Mouse (Mus musculus): Measurements from ENCODE around the gene Spata25.

DNA sequence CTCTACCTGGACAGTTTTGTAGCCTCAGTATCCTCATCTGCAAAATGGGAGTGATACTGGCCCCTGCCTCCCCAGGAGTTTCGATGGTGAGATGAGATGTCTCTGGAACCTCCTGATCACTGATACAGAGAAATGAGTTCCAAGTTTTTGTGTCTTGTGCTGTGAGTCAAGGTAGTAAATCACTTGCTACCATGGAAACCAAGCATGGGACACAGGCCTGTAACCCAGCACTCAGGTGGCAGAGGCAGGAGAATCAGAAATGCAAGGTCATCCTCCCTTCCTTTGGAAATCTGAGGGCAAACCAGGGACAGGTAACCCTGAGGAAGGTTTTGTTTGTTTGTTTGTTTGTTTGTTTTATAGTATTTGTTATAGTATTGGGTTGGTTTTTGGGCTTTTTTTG, 753 bp upstream of the Spata25 start:
- TF ChIP-seq TAL1 (IDR thresholded peaks at IDR 0.05; ENCODE audit: low read length), result no peak
- TF ChIP-seq GATA1 (IDR thresholded peaks at IDR 0.05; ENCODE audit: low read length), result no peak

Data from erythroblast, embryonic 14.5 days (primary cell).